Mouse (Mus musculus): ENCODE results near the gene Gm14434. TPM values are rescaled to one million over a fixed set of nuclear protein-coding genes. Genes with fewer than 3 reads are reported as not detected.

Gene Gm14434
- total RNA-seq (2023) = not detected

GRCm38 (mm10) chr2:176486683-176487082 lies at the start of gene Gm14434:
Gene Gm14434 (minus strand): TSS chr2:176486783.

GRCm38 (mm10) chr2:176520756-176521155 lies 34.2 kb upstream of the Gm14434 start, which contains the start of gene Zfp967:
Gene Zfp967 (plus strand): TSS chr2:176521056.

GRCm38 (mm10) chr2:176423294-176423693 lies 63.3 kb downstream of the Gm14434 start, which contains the start of gene Gm14435:
Gene Gm14435 (plus strand): TSS chr2:176423594.

Other genes with a start within 250 kb of the Gm14434 start
- not detected for gene Gm11009, start 167.3 kb downstream of the Gm14434 start, total RNA-seq (2023)
- 1 to 10 TPM; 2.3 to 3.0 TPM for gene Gm14435, start 63.2 kb downstream of the Gm14434 start, total RNA-seq (2023)
- gene Zfp967, start 34.3 kb upstream of the Gm14434 start, total RNA-seq (2023) = not detected
- 1 to 10 TPM; 2.8 to 5.3 TPM for gene Gm14308, start 149.6 kb upstream of the Gm14434 start, total RNA-seq (2023)
- 1 to 10 TPM; 5.5 to 8.0 TPM for gene Zfp973, start 183.7 kb upstream of the Gm14434 start, total RNA-seq (2023)
- 1 to 10 TPM; 3.2 to 6.1 TPM for gene Gm14305, start 221.5 kb upstream of the Gm14434 start, total RNA-seq (2023)

Measured in T-cell, adult 66 days (primary cell).